Mouse (Mus musculus) bone marrow macrophage, adult 2 months (primary cell): ENCODE measurements around the gene Reep6.

Experiments used
- CTCF ChIP-seq: IDR thresholded peaks from 2 replicates; pipeline ENCODE4 v1.5.1; 2012; ENCODE audit warnings: low read depth, mild to moderate bottlenecking, low read length, moderate library complexity
- POLR2A ChIP-seq: IDR thresholded peaks from 2 replicates; pipeline ENCODE4 v1.6.1; 2012; ENCODE audit warnings: mild to moderate bottlenecking, low read depth, low read length, borderline replicate concordance

- no peak for TF ChIP-seq CTCF
- no peak for TF ChIP-seq POLR2A
Measured at GRCm38 (mm10) chr10:80342305-80342748, 12.6 kb downstream of the Reep6 start.
